Mouse (Mus musculus) lung, embryonic 14.5 days (tissue): ENCODE results near the gene Themis2. TPM values are rescaled to one million over a fixed set of nuclear protein-coding genes. Genes with fewer than 3 reads are reported as not detected.
"Not testable (repeated sequence)": the region's sequence is repeated elsewhere in the genome, so short reads cannot be mapped to it uniquely, and the experiment has no call there.

ENCODE experiments used
- ATAC-seq: fragments of 200-750 bp; cut with Nextera tagmentation; 2 replicates; pipeline ENCODE4 v1.8.0; 2017; ENCODE audit warnings: mild to moderate bottlenecking, moderate TSS enrichment, moderate library complexity; ENCODE audit not compliant: insufficient read depth
- DNase-seq: peaks from one replicate; pipeline ENCODE4 v3.0.0-alpha.2; 2015
- H3K27ac ChIP-seq: fragments of 300-500 bp; sonication (generic); 2 replicates; pipeline ENCODE4 v1.5.1; 2014; ENCODE audit warnings: low read depth, mild to moderate bottlenecking, moderate library complexity
- H3K27me3 ChIP-seq: fragments of 300-500 bp; sonication (generic); 2 replicates; pipeline ENCODE4 v1.6.1; 2014; ENCODE audit warnings: low read length, control low read depth; ENCODE audit not compliant: insufficient read depth
- H3K36me3 ChIP-seq: fragments of 300-500 bp; sonication (generic); 2 replicates; pipeline ENCODE4 v1.6.1; 2014; ENCODE audit warnings: control low read depth; ENCODE audit not compliant: insufficient read depth
- H3K4me1 ChIP-seq: fragments of 300-500 bp; sonication (generic); 2 replicates; pipeline ENCODE4 v1.6.1; 2014; ENCODE audit warnings: antibody characterized with exemption, control low read depth; ENCODE audit not compliant: insufficient read depth
- H3K4me2 ChIP-seq: fragments of 300-500 bp; sonication (generic); 2 replicates; pipeline ENCODE4 v1.6.1; 2014; ENCODE audit warnings: mild to moderate bottlenecking
- H3K4me3 ChIP-seq: fragments of 300-500 bp; sonication (generic); 2 replicates; pipeline ENCODE4 v1.5.1; 2014; ENCODE audit warnings: low read depth, low read length
- H3K9ac ChIP-seq: fragments of 300-500 bp; sonication (generic); 2 replicates; pipeline ENCODE4 v1.6.1; 2014
- H3K9me3 ChIP-seq: fragments of 300-500 bp; sonication (generic); 2 replicates; pipeline ENCODE4 v1.6.1; 2016; ENCODE audit warnings: low read depth, low read length, control low read depth
- CTCF ChIP-seq: IDR thresholded peaks from 2 replicates; pipeline ENCODE4 v1.5.1; 2016; ENCODE audit warnings: antibody characterized with exemption, low read depth
- WGBS: fragments of 180-500 bp; shearing (Covaris S2); extraction: QIAGEN DNeasy Blood & Tissue Kit; methylation state at CpG from one replicate; pipeline ENCODE4 v1.1.7; 2014; 5-methylcytosine and 5-hydroxymethylcytosine counted together
- polyA plus RNA-seq: library from polyadenylated mRNA; unstranded; fragments of >200 nt; fragmentation: Nextera tagmentation; extraction: Ambion mirVana; gene quantifications from 2 replicates; pipeline ENCODE4 v1.2.1, GENCODE M21; 2014

Themis2 gene
- polyA plus RNA-seq, 1 experiment from 2014 or later = 1.8 TPM

- peak within 1 kb of the TSS; percentile 70 for H3K27ac ChIP-seq
- H3K27me3 ChIP-seq = no peaks in the 10 kb centered on the region
- H3K36me3 ChIP-seq = peaks cover 33% of the 10 kb centered on the region
- peak within 1 kb of the TSS; percentile 80 for H3K9ac ChIP-seq
- ATAC-seq (peak; percentile 97), DNase-seq (peak; percentile 100)
- H3K9me3 ChIP-seq = no peaks in the 10 kb centered on the region
- WGBS = under 1% methylated on average over 71 of the region's 71 CpGs
- H3K4me3 ChIP-seq = peak within 1 kb of the TSS; percentile 92
- H3K4me1 ChIP-seq = no peaks in the 10 kb centered on the region
- no peak for TF ChIP-seq CTCF
- peak within 1 kb of the TSS; percentile 79 for H3K4me2 ChIP-seq
These were observed 28.0 kb downstream of the Themis2 start, which contains the start of gene Rpa2 for GRCm38 (mm10) chr4:132767914-132768876. TSS of gene Rpa2 (plus strand) at chr4:132768332.

DNA sequence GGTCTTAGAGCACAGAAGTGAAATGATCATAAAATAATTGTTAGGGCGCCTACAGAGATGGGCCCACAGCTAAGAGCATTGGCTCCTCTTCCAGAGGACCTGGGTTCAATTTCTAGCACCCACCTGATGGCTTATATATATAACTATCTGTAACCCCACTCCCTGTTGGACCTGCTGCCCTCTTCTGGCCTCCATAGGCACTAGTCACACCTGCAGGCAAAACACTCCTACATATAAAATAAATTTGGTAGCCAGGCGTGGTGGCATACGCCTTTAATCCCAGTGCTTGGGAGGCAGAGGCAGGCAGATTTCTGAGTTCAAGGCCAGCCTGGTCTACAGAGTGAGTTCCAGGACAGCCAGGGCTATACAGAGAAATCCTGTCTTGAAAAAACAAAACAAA, 33.1 kb downstream of the Themis2 start:
- H3K27ac ChIP-seq, H3K4me2 ChIP-seq, DNase-seq, H3K9ac ChIP-seq, H3K36me3 ChIP-seq, H3K4me1 ChIP-seq, H3K4me3 ChIP-seq, H3K9me3 ChIP-seq, ATAC-seq, H3K27me3 ChIP-seq: not testable (repeated sequence)
- 79% methylated on average over 3 of the region's 3 CpGs for WGBS

DNA sequence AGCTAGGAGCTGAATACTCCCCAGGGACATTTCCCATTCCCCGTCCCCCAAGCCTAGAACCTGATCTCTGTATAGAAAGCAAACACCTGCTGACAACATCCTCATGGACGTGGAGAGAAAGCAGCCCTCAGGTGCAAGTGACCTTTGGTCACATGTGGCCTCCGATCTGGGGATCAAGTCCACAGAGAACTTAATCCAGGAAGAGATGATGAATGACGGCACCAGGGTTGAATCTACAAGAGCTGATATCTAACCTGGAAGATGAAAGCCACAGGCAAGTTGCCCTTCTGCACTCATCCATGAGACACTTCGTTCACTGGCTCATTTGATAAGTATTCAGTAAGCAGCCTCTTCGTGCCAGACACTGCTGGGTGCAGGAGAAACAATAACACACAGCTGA, 33.6 kb downstream of the Themis2 start:
- Histone ChIP-seq H3K4me2 (no peak overlapping the region), H3K4me3 (no peak overlapping the region), H3K4me1 (no peaks in the 10 kb centered on the region), H3K36me3 (no peaks in the 10 kb centered on the region), H3K27me3 (no peaks in the 10 kb centered on the region; the same call in 1 of the 2 replicates), H3K9ac (no peak overlapping the region), H3K27ac (no peak overlapping the region), H3K9me3 (no peaks in the 10 kb centered on the region)
- TF ChIP-seq CTCF = no peak
- 65% methylated on average over 6 of the region's 6 CpGs for WGBS
- DNase-seq (no peak), ATAC-seq (no peak)

GRCm38 (mm10) chr4:132760296-132760695, 35.9 kb downstream of the Themis2 start:
- Histone ChIP-seq H3K4me2 (no peak overlapping the region), H3K9me3 (no peaks in the 10 kb centered on the region), H3K27ac (no peak overlapping the region), H3K4me1 (no peaks in the 10 kb centered on the region), H3K4me3 (no peak overlapping the region), H3K9ac (no peak overlapping the region), H3K27me3 (peaks cover 3% of the 10 kb centered on the region; the same call in 1 of the 2 replicates), H3K36me3 (no peaks in the 10 kb centered on the region)
- DNase-seq = no peak
- 59% methylated on average over 3 of the region's 3 CpGs for WGBS
- no peak for ATAC-seq
- TF ChIP-seq CTCF = no peak

DNA sequence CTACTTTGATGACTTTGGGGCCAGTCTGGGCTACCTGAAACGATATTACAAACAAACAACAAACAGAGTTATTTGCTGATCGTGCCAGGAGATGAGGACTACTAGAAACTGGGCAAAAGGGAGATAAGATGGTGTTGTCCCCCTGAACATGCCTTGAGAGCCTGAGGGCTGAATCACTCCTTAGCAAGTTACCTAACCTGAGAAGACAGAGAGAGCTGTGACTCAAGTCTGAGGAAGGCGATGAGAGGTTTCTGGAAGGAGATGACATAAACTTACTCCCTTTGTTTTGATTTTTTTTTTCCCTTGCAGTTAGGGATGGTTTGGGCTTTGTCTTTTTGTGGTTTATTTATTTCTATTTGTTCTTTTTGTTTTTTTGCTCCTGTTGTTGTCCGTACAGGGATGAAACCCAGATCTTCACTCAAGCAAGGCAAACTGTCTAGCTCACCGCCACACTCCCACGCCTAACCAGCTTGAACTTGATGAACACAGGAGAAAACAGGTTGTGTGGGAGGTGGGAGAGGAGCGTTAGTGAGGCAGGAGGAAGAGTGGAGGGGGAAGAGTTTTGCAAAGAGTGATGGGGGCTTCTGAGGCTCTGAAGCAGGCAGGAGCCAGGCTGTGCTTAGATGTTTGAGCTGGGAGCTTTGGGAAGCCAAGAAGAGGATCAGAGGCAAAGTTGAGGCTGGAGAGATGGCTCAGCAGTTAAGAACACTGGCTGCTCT, 38.4 kb downstream of the Themis2 start:
- 75% methylated on average over 7 of the region's 7 CpGs for WGBS
- ATAC-seq (no peak), DNase-seq (no peak)
- Histone ChIP-seq H3K36me3 (no peaks in the 10 kb centered on the region), H3K9ac (no peak overlapping the region), H3K4me1 (no peaks in the 10 kb centered on the region), H3K27ac (no peak overlapping the region), H3K4me3 (no peak overlapping the region), H3K4me2 (peak overlapping the region; percentile 90; the same call in 1 of the 2 replicates), H3K27me3 (peaks cover 3% of the 10 kb centered on the region; the same call in 1 of the 2 replicates), H3K9me3 (no peaks in the 10 kb centered on the region)
- TF ChIP-seq CTCF = no peak

GRCm38 (mm10) chr4:132756974-132757373, 39.2 kb downstream of the Themis2 start, which contains the start of gene Smpdl3b:
TSS of gene Smpdl3b (minus strand) at chr4:132757252.
- Histone ChIP-seq H3K4me2 (peak within 1 kb of the TSS; percentile 90), H3K27ac (no peak within 1 kb of the TSS), H3K27me3 (peaks cover 3% of the 10 kb centered on the region; the same call in 1 of the 2 replicates), H3K9ac (peak within 1 kb of the TSS; percentile 50), H3K9me3 (no peaks in the 10 kb centered on the region), H3K4me3 (peak within 1 kb of the TSS; percentile 42), H3K36me3 (no peaks in the 10 kb centered on the region), H3K4me1 (no peaks in the 10 kb centered on the region)
- peak; percentile 89 for DNase-seq
- 1% methylated on average over 22 of the region's 22 CpGs for WGBS
- TF ChIP-seq CTCF = peak; percentile 77
- ATAC-seq = peak; percentile 96

DNA sequence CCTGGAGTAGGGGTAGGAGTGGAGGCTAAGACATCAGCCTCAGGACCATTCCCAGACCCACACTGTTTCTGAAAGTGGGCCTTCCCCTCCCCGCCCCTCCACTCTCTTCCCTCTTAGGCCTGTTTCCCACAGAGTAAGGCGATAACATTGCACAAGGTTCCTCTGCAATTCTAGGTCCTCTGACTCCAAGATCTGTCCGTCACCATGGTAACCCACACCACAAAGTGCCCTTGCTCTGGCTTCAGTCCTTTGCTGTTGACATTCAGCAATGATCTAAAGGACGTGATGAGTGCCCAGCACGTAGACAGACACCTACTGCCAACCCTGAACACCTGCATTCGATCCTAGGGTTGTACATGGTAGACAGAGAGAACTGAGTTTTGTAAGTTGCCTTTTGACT, 43.2 kb downstream of the Themis2 start:
- no peak overlapping the region for H3K27ac ChIP-seq
- peaks cover 3% of the 10 kb centered on the region; the same call in 1 of the 2 replicates for H3K27me3 ChIP-seq
- WGBS = 51% methylated on average over 6 of the region's 6 CpGs
- no peak for ATAC-seq
- peak; percentile 44 for DNase-seq
- no peaks in the 10 kb centered on the region for H3K9me3 ChIP-seq
- no peaks in the 10 kb centered on the region for H3K36me3 ChIP-seq
- no peak overlapping the region for H3K4me2 ChIP-seq
- TF ChIP-seq CTCF = no peak
- no peak overlapping the region; the same call in 1 of the 2 replicates for H3K9ac ChIP-seq
- no peaks in the 10 kb centered on the region for H3K4me1 ChIP-seq
- no peak overlapping the region for H3K4me3 ChIP-seq
